Mouse (Mus musculus) heart, embryonic 16.5 days (tissue): Measurements from ENCODE around the gene Lgr6. TPM values are rescaled to one million over a fixed set of nuclear protein-coding genes. Genes with fewer than 3 reads are reported as not detected.
"Not testable (repeated sequence)": the region's sequence is repeated elsewhere in the genome, so short reads cannot be mapped to it uniquely, and the experiment has no call there.

Source experiments
- ATAC-seq: fragments of 200-750 bp; cut with Nextera tagmentation; replicated peaks from 2 replicates; pipeline ENCODE4 v1.8.0; 2017; ENCODE audit warnings: moderate number of reproducible peaks; ENCODE audit not compliant: insufficient read depth, low FRiP score; ENCODE audit errors: extremely low read depth
- H3K27ac ChIP-seq: fragments of 300-500 bp; sonication (generic); 2 replicates; pipeline ENCODE4 v1.5.1; 2014; ENCODE audit warnings: mild to moderate bottlenecking, low read length, control low read depth, moderate library complexity
- H3K27me3 ChIP-seq: fragments of 300-500 bp; sonication (generic); 2 replicates; pipeline ENCODE4 v1.6.1; 2014; ENCODE audit warnings: low read length, mixed read lengths; ENCODE audit not compliant: control insufficient read depth, insufficient read depth
- H3K36me3 ChIP-seq: fragments of 300-500 bp; sonication (generic); 2 replicates; pipeline ENCODE4 v1.6.1; 2014; ENCODE audit not compliant: control insufficient read depth, insufficient read depth
- H3K4me1 ChIP-seq: fragments of 300-500 bp; sonication (generic); 2 replicates; pipeline ENCODE4 v1.6.1; 2014; ENCODE audit warnings: low read length, mixed read lengths; ENCODE audit not compliant: control insufficient read depth, insufficient read depth
- H3K4me2 ChIP-seq: fragments of 300-500 bp; sonication (generic); 2 replicates; pipeline ENCODE4 v1.6.1; 2014; ENCODE audit warnings: low read depth, mild to moderate bottlenecking, control low read depth, low read length
- H3K4me3 ChIP-seq: fragments of 300-500 bp; sonication (generic); 2 replicates; pipeline ENCODE4 v1.5.1; 2014; ENCODE audit warnings: mild to moderate bottlenecking, control low read depth, low read length
- H3K9ac ChIP-seq: fragments of 300-500 bp; sonication (generic); 2 replicates; pipeline ENCODE4 v1.6.1; 2014; ENCODE audit warnings: low read length, control low read depth
- H3K9me3 ChIP-seq: fragments of 300-500 bp; sonication (generic); replicated peaks from 2 replicates; pipeline ENCODE4 v1.6.1; 2016; ENCODE audit warnings: low read length; ENCODE audit not compliant: control insufficient read depth
- WGBS: fragments of 180-500 bp; shearing (Covaris S2); extraction: QIAGEN DNeasy Blood & Tissue Kit; methylation state at CpG from one replicate; pipeline ENCODE4 v1.1.7; 2014; 5-methylcytosine and 5-hydroxymethylcytosine counted together
- polyA plus RNA-seq: library from polyadenylated mRNA; unstranded; fragments of >200 nt; fragmentation: Nextera tagmentation; extraction: Ambion mirVana; gene quantifications from 2 replicates; pipeline ENCODE4 v1.2.1, GENCODE M21; 2015

Lgr6 gene
- polyA plus RNA-seq, 1 experiment from 2014 or later = 2.5 TPM

DNA sequence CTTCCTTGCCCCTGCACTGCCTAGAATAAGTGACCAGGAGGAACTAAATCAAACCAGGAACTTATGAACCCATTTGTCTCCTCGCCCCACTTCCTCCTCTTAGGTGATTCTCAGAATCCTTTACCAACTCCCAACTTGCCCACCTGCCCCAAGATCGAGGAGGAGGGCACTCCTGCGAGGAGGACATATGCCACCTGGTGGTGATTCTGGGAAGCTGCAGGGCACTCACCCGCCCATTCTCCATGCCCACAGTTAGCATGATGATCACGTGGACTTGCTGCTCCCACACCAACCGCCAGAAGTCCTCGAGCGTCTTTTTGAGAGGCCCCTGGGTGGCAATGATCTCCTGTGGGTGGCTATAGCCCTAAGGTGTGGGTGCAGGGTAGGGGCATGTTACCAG lies 7.6 kb upstream of the Lgr6 start:
- no peak overlapping the region for H3K4me3 ChIP-seq
- H3K27me3 ChIP-seq = peaks cover 10% of the 10 kb centered on the region
- H3K9me3 ChIP-seq = no peaks in the 10 kb centered on the region
- no peaks in the 10 kb centered on the region for H3K36me3 ChIP-seq
- no peak overlapping the region for H3K4me2 ChIP-seq
- no peak overlapping the region for H3K27ac ChIP-seq
- 6% methylated on average over 8 of the region's 8 CpGs for WGBS
- ATAC-seq = no peak
- no peak overlapping the region for H3K9ac ChIP-seq
- H3K4me1 ChIP-seq = no peaks in the 10 kb centered on the region

DNA sequence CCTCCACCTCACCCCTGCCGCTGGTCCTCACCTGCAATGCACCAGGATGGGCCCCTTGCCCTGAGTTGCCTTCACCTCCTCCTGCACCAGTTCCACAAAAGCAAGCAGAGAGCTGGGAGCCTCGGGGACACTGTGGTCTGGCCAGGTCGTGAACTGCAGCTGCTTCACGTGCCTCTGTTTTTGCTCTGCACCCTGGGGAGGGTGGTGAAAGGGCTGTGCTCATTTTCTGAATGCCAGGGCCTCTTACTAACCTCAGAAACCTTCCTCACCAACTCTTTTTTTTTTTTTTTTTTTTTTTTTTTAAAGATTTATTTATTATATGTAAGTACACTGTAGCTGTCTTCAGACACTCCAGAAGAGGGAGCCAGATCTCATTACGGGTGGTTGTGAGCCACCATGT lies 6.2 kb upstream of the Lgr6 start:
- H3K4me3 ChIP-seq, H3K4me1 ChIP-seq, H3K36me3 ChIP-seq, H3K27ac ChIP-seq, H3K4me2 ChIP-seq, ATAC-seq, H3K9me3 ChIP-seq, H3K9ac ChIP-seq: not testable (repeated sequence)
- H3K27me3 ChIP-seq = peaks cover 17% of the 10 kb centered on the region
- WGBS = 41% methylated on average over 4 of the region's 5 CpGs

DNA sequence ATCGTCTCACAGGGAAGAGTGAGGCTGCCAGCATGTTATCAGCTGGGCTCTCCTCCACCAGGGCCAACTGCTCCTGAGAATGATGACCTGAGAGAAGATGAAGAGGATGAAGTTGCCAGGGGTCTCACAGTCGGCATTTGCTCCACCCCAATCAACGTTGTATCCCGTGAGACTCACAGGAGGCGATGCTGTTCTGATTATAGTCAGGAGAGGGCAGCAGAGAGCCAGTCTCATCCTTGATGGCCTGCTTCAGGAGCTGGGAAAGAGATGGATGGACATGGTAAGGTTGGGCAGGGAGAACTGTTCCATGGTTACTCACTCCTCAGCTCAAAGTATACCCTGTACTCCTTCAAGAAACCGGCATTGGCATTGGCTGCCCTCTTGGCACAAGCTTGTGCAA lies 5.0 kb upstream of the Lgr6 start:
- H3K9ac ChIP-seq = no peak overlapping the region
- H3K36me3 ChIP-seq = no peaks in the 10 kb centered on the region
- ATAC-seq = no peak
- no peaks in the 10 kb centered on the region for H3K9me3 ChIP-seq
- peaks cover 24% of the 10 kb centered on the region for H3K27me3 ChIP-seq
- WGBS = 14% methylated on average over 6 of the region's 6 CpGs
- peaks cover 6% of the 10 kb centered on the region for H3K4me1 ChIP-seq
- H3K4me3 ChIP-seq = no peak overlapping the region
- H3K27ac ChIP-seq = no peak overlapping the region
- H3K4me2 ChIP-seq = no peak overlapping the region

DNA sequence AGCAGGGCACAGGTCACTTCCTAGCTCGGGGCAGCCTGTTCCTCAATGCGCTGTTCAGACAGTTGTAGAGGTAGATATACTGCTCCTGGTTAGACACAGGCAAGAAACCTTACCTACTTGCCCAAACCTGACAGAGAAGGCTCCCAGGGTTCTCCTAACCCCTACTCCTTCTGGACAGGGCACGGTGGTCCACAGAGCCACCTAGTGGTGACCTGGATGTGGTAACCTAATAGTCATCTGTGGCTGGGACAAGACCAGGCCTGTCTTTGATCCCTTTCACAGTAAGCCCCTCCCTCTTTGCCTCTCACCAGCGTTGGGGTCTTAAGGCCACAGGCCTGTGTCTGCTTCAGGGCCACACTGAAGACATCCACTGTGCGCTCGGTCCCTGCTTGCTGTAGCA lies 3.5 kb upstream of the Lgr6 start:
- Histone ChIP-seq H3K36me3 (no peaks in the 10 kb centered on the region), H3K4me2 (no peak overlapping the region), H3K27me3 (peaks cover 31% of the 10 kb centered on the region), H3K4me1 (peaks cover 6% of the 10 kb centered on the region), H3K4me3 (no peak overlapping the region), H3K9me3 (no peaks in the 10 kb centered on the region), H3K27ac (no peak overlapping the region), H3K9ac (no peak overlapping the region)
- ATAC-seq = no peak
- WGBS = 53% methylated on average over 6 of the region's 6 CpGs

DNA sequence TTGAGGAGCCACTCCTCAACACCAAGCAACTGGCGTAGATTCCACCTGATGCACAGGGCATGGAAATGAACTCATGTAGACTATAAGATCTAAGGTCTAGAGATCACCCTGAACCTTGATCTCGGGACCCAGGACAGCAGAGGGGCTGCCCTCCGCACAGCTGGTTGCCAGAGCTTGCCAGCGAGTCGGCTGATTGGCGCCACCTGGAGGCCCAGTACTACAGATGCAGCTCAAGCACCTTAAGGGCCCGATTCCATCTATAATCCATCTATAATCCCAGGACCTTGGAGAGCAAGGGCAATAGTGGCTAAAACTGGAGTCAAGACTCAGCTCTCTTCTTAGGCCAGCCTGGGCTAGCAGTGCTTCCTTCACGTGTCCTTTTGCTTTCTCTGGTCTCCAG lies 875 bp upstream of the Lgr6 start:
- Histone ChIP-seq H3K9me3 (no peaks in the 10 kb centered on the region), H3K27ac (no peak overlapping the region), H3K36me3 (no peaks in the 10 kb centered on the region), H3K27me3 (peaks cover 49% of the 10 kb centered on the region), H3K4me1 (peaks cover 6% of the 10 kb centered on the region), H3K9ac (no peak overlapping the region), H3K4me3 (peak overlapping the region; percentile 58; the same call in 1 of the 2 replicates), H3K4me2 (peak overlapping the region; percentile 76)
- whole genome bisulfite sequencing = 2% methylated on average over 8 of the region's 8 CpGs
- peak; percentile 29; the same call in 1 of the 2 replicates for ATAC-seq

DNA sequence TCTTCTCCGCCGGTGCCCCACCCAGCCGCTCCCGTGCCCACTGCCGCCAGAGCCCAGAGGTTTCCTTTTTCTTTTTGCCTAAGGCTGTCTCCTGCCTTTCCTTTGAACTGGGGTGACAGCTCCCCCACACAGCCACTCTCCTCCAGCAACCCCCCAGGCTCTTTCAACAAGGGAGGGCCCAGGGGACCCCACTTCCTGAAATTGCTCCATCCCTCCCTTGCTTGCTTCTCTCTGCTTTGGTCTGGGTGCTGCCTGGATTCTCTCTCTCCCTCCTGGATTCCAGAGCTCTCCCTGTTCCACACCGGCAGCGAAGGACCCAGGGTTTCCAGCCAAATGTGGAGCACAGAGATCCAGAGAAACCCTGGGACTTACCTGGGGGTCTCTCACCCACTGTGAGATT lies 4.7 kb downstream of the Lgr6 start:
- Histone ChIP-seq H3K27me3 (peaks cover 41% of the 10 kb centered on the region), H3K4me3 (no peak overlapping the region)

DNA sequence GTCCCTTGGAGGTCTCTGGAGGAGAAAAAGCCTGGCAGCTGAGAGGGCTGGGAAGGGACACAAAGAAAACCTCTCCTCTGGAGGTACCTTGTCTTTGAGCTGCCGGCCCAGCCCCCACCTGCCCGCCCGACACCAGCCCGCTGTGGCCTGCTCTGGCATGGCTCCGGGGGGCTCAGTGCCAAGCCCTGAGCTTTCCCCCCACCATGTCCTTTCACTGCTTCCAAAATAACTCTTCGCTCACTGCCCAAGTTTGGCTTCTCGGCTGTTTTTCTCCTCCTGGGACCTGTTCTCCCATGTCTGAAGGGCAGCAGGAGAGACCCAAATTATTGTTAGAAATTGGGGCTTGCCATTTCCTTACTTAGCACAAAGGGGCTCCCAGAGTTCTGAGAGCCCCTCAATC lies 6.6 kb downstream of the Lgr6 start:
- H3K9me3 ChIP-seq = no peaks in the 10 kb centered on the region
- peak overlapping the region; percentile 64 for H3K27ac ChIP-seq
- H3K27me3 ChIP-seq = peaks cover 30% of the 10 kb centered on the region
- H3K4me2 ChIP-seq = no peak overlapping the region
- H3K4me3 ChIP-seq = no peak overlapping the region
- 57% methylated on average over 7 of the region's 7 CpGs for WGBS
- H3K36me3 ChIP-seq = no peaks in the 10 kb centered on the region
- ATAC-seq = peak; percentile 54
- H3K4me1 ChIP-seq = peaks cover 35% of the 10 kb centered on the region
- no peak overlapping the region for H3K9ac ChIP-seq

More for the DNA sequence above, 4.7 kb downstream of the Lgr6 start:
- ATAC-seq = no peak
- Histone ChIP-seq H3K36me3 (no peaks in the 10 kb centered on the region), H3K4me2 (no peak overlapping the region), H3K4me1 (peaks cover 27% of the 10 kb centered on the region), H3K9ac (no peak overlapping the region), H3K27ac (no peak overlapping the region), H3K9me3 (no peaks in the 10 kb centered on the region)
- 52% methylated on average over 7 of the region's 7 CpGs for WGBS

DNA sequence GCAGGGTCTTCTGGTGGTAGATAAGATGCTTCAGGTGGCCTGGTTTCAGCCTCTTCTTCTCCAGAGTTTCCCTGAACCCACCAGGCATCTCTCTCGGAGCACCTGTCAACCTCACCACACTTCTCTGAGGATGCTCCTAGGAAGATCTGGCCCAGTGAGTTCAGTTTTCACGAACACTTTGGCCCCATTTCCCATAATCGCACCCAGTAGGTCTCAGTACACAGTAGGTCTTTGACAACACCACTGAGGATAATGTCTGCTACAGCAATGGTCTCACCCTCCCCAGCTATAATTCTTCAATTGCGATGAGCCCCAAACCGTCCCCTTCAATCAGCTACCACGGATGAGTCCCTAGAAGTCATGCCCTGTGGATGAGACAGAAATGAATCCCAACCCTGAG lies 7.6 kb downstream of the Lgr6 start:
- Histone ChIP-seq H3K4me3 (no peak overlapping the region), H3K9ac (no peak overlapping the region), H3K27ac (no peak overlapping the region), H3K27me3 (peaks cover 24% of the 10 kb centered on the region), H3K36me3 (no peaks in the 10 kb centered on the region), H3K4me1 (peaks cover 35% of the 10 kb centered on the region), H3K4me2 (no peak overlapping the region), H3K9me3 (no peaks in the 10 kb centered on the region)
- 89% methylated on average over 6 of the region's 6 CpGs for WGBS
- no peak for ATAC-seq

DNA sequence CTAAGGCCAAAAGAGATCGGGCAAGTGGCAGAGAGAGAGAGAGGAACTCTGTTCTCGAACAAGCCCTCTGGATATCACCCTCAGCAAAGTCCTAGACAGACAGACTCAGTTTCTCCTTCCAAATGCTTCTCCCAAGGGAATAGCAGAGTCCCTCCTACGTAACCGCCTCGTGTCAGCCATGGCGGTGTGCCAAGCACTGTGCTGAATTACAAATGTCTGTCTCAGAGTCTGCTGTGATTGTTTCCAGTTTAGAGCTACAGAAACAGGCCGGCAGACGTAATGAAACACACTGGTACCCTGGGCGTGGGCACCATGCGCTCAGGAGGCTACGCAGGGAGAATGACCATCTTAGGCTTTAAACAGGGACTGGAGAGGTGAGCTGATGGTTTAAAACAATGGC lies 8.8 kb downstream of the Lgr6 start:
- H3K27me3 ChIP-seq = peaks cover 14% of the 10 kb centered on the region
- H3K9ac ChIP-seq = no peak overlapping the region
- H3K9me3 ChIP-seq = no peaks in the 10 kb centered on the region
- no peak for ATAC-seq
- H3K4me2 ChIP-seq = no peak overlapping the region
- H3K4me1 ChIP-seq = peaks cover 35% of the 10 kb centered on the region
- H3K4me3 ChIP-seq = no peak overlapping the region
- 59% methylated on average over 11 of the region's 11 CpGs for WGBS
- H3K27ac ChIP-seq = no peak overlapping the region
- H3K36me3 ChIP-seq = no peaks in the 10 kb centered on the region

DNA sequence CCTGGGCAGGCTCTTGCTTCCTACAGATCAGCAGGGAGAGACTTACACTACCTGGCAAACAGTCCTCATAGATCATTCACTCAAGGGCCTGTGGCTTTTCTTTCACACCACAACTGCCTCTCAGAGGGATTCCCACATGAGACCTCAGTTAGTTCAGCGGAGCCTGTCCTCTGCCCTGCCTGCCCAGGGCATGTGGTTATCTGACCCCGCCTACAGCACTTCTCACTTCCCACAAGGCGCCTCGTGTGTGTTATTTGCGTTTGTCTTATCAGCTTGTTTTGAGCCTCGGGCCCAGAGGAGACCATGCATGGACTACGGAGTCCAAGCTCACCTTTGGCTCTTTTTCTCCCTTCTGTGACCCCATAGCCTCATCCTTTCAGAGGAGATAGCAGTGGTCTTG lies 9.9 kb downstream of the Lgr6 start:
- H3K4me1 ChIP-seq = peaks cover 32% of the 10 kb centered on the region
- ATAC-seq = peak; percentile 52
- no peaks in the 10 kb centered on the region for H3K36me3 ChIP-seq
- WGBS = 9% methylated on average over 7 of the region's 7 CpGs
- peaks cover 7% of the 10 kb centered on the region for H3K27me3 ChIP-seq
- H3K4me2 ChIP-seq = no peak overlapping the region
- no peaks in the 10 kb centered on the region for H3K9me3 ChIP-seq
- H3K27ac ChIP-seq = no peak overlapping the region
- no peak overlapping the region for H3K4me3 ChIP-seq
- H3K9ac ChIP-seq = no peak overlapping the region; the same call in 1 of the 2 replicates
